Mouse (Mus musculus): ENCODE measurements at regions not wholly inside any gene's neighbourhood (a gene's known extent, or its start where the extent isn't known, plus 50 kb on each side); places are given as distances from the start of the nearest gene placed in this dataset.

DNA sequence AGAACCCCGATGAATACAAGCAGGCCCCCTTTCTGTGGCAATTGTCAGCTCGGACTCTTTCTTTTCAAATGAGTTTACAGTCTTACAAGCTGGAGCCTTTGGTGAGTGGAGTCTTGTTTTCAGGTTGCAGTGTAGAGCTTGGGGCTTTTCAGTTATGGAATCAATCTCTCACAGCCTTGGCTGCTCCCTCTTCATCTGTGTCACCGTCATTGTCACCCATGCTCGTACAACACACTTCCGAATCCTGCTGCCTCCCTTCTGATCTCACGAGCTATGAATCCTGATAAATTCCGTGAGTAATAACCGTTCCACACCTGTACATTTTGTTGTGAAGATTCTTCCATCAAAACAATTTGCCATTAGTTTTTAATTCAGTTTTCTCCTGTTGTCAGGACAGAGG, 97.7 kb downstream of the Trim42 start:
- no peak for TF ChIP-seq CTCF (IDR thresholded peaks at IDR 0.05; ENCODE audit: low read depth)
- no peak for TF ChIP-seq EP300 (IDR thresholded peaks at IDR 0.05; ENCODE audit: low read depth)
